Mouse (Mus musculus) limb, embryonic 11.5 days (tissue): ENCODE measurements around the gene Tlk2. TPM values are rescaled to one million over a fixed set of nuclear protein-coding genes. Genes with fewer than 3 reads are reported as not detected.

Source experiments
- ATAC-seq: fragments of 200-750 bp; cut with Nextera tagmentation; 2 replicates; pipeline ENCODE4 v1.8.0; 2017; ENCODE audit warnings: low read depth; ENCODE audit not compliant: insufficient number of reproducible peaks, low FRiP score, low TSS enrichment
- DNase-seq: peaks from one replicate; pipeline ENCODE4 v3.0.0-alpha.2; 2015; ENCODE audit warnings: low spot score
- H3K27ac ChIP-seq: fragments of 300-500 bp; sonication (generic); replicated peaks from 2 replicates; pipeline ENCODE4 v1.5.1; 2014; ENCODE audit warnings: low read depth, mild to moderate bottlenecking, low read length
- H3K27me3 ChIP-seq: fragments of 300-500 bp; sonication (generic); 2 replicates; pipeline ENCODE4 v1.6.1; 2014; ENCODE audit warnings: mild to moderate bottlenecking, low read length, mixed read lengths; ENCODE audit not compliant: control insufficient read depth, insufficient read depth
- H3K36me3 ChIP-seq: fragments of 300-500 bp; sonication (generic); 2 replicates; pipeline ENCODE4 v1.6.1; 2014; ENCODE audit warnings: mild to moderate bottlenecking, low read length, moderate library complexity, mixed read lengths; ENCODE audit not compliant: control insufficient read depth, insufficient read depth
- H3K4me1 ChIP-seq: fragments of 300-500 bp; sonication (generic); 2 replicates; pipeline ENCODE4 v1.6.1; 2014; ENCODE audit warnings: low read length, mixed read lengths; ENCODE audit not compliant: control insufficient read depth, insufficient read depth
- H3K4me2 ChIP-seq: fragments of 300-500 bp; sonication (generic); 2 replicates; pipeline ENCODE4 v1.6.1; 2014; ENCODE audit warnings: low read depth, mild to moderate bottlenecking, moderate library complexity; ENCODE audit not compliant: severe bottlenecking
- H3K4me3 ChIP-seq: fragments of 300-500 bp; sonication (generic); 2 replicates; pipeline ENCODE4 v1.5.1; 2014; ENCODE audit warnings: low read depth, low read length
- H3K9ac ChIP-seq: fragments of 300-500 bp; sonication (generic); 2 replicates; pipeline ENCODE4 v1.6.1; 2014; ENCODE audit warnings: mild to moderate bottlenecking, low read length
- H3K9me3 ChIP-seq: fragments of 300-500 bp; sonication (generic); 2 replicates; pipeline ENCODE4 v1.6.1; 2016; ENCODE audit warnings: low read length; ENCODE audit not compliant: control insufficient read depth
- WGBS: fragments of 180-500 bp; shearing (Covaris S2); extraction: QIAGEN DNeasy Blood & Tissue Kit; methylation state at CpG from one replicate; pipeline ENCODE4 v1.1.7; 2014; 5-methylcytosine and 5-hydroxymethylcytosine counted together
- polyA plus RNA-seq: library from polyadenylated mRNA; unstranded; fragments of >200 nt; fragmentation: Nextera tagmentation; extraction: Ambion mirVana; gene quantifications from 2 replicates; pipeline ENCODE4 v1.2.1, GENCODE M21; 2014

Gene Tlk2
- polyA plus RNA-seq, 1 experiment from 2014 or later = 30.1 TPM

DNA sequence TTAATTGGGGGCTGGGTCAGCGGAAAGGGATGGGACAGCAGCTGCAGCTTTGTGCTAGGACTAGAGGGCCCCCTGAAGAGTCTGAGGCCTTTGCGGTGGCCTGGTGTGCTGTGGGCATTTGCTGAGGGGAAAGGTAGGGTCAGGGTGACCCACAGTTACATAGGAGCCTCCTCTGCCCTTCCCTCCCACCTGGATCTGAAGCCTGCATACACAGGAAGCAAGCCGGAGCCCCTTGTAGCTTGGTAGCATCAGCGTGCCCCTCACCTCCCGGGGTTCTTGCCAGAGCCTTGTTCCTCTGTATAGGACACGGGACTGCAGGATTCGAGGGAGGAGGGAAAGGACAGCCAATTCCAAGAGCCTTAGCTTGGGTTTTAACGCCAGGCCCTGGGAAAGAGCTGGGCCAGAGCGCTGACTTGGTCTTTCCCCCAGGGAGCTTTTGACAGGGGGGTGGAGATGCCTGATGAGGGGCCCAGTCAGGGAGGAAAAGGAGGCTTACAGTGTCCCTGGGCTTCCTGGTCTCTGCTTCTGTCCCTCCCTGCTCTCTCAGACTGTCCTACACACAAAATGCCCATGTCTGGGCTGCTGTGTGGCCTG is 115.4 kb downstream of the Tlk2 start:
- H3K4me3 ChIP-seq = peak overlapping the region; percentile 78
- no peaks in the 10 kb centered on the region for H3K9me3 ChIP-seq
- peak overlapping the region; percentile 96 for H3K9ac ChIP-seq
- ATAC-seq (no peak), DNase-seq (peak; percentile 49)
- peak overlapping the region; percentile 67 for H3K4me2 ChIP-seq
- peak overlapping the region; percentile 97 for H3K27ac ChIP-seq
- 2% methylated on average over 9 of the region's 9 CpGs for WGBS
- no peaks in the 10 kb centered on the region for H3K27me3 ChIP-seq
- peaks cover 19% of the 10 kb centered on the region for H3K4me1 ChIP-seq
- no peaks in the 10 kb centered on the region; the same call in 1 of the 2 replicates for H3K36me3 ChIP-seq

DNA sequence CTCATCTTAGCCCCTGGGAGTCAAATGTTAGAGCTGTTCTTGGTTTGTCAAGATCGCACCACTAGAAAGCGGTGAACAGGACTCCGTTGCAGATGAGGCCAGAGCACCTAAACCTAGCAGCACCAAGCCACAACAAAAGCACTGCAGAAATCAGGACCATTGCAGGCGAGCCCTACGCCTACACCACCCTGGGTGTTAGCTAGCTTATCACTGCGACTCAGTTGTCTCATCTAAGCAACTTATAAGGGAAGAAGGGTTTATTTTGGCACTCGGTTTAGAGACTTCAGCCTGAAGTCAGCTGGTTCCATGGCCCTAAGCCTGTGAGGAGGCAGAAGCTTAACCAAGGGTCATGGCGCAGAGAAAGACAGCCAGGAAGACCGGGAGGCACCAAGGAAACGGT is 117.5 kb downstream of the Tlk2 start:
- no peaks in the 10 kb centered on the region for H3K27me3 ChIP-seq
- H3K9me3 ChIP-seq = no peaks in the 10 kb centered on the region
- H3K27ac ChIP-seq = no peak overlapping the region
- peaks cover 16% of the 10 kb centered on the region for H3K4me1 ChIP-seq
- ATAC-seq = no peak
- H3K9ac ChIP-seq = no peak overlapping the region
- WGBS = 90% methylated on average over 10 of the region's 10 CpGs
- no peaks in the 10 kb centered on the region for H3K36me3 ChIP-seq
- no peak overlapping the region for H3K4me2 ChIP-seq
- no peak for DNase-seq
- no peak overlapping the region for H3K4me3 ChIP-seq

DNA sequence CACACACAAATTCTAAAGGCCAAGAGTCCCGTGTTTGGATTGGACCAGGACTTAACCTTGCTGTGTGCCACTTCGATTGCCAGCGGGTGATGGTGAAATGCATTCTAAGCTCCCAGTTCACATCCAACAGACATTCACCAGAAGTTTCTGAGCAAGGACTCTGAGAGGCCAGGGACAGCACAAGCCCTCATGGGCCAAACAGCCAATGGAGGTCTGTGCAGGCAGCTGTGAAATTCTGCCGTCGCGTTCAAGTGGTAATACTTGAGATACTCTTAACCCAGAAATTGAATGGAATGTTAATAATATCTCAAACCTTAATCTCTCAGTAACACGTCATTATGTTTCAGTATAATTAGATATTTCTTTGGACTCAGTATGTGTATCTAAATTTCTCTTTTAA is 131.6 kb downstream of the Tlk2 start:
- no peak overlapping the region for H3K4me3 ChIP-seq
- no peak for DNase-seq
- H3K27ac ChIP-seq = no peak overlapping the region
- no peaks in the 10 kb centered on the region for H3K27me3 ChIP-seq
- H3K4me2 ChIP-seq = no peak overlapping the region
- no peak overlapping the region for H3K9ac ChIP-seq
- H3K36me3 ChIP-seq = peaks cover 6% of the 10 kb centered on the region
- no peak for ATAC-seq
- no peaks in the 10 kb centered on the region for H3K9me3 ChIP-seq
- 94% methylated on average over 7 of the region's 7 CpGs for WGBS
- peaks cover 35% of the 10 kb centered on the region for H3K4me1 ChIP-seq

DNA sequence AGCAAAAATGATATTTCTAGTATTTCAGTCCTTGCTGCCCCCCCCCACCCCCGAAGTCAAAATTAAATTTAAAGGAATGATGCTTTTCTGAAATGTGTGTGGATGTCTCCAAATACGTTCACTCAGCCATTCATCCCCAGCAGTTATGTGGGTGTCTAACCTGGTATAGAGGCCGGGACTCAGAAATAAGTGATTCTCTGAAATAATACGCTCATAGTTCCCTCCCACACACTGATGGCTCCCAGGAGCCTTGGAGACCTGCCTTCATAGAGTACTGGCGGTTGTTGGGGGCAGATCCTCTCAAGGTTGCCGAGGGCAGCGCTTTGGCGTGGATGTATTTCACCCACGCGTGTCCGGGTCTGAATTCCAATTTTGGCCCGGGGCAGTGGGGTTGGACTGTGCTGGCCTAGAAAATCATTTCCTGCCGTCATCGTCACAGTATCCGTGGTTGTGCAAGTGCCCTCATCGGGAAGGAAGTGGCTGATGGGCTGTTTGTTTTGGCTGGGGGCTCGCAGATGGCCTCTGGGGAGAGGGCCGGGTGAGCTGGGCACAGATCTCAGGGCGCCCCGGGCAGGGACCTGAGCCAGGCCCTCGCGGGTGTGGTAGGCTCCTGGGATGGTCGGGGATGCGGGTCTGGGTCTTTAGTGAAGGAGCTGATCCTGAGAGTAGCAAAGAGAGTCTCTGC is 132.8 kb downstream of the Tlk2 start:
- Histone ChIP-seq H3K4me2 (no peak overlapping the region), H3K36me3 (no peaks in the 10 kb centered on the region), H3K9me3 (no peaks in the 10 kb centered on the region), H3K4me3 (no peak overlapping the region), H3K4me1 (peaks cover 35% of the 10 kb centered on the region), H3K27me3 (no peaks in the 10 kb centered on the region), H3K9ac (no peak overlapping the region), H3K27ac (peak overlapping the region; percentile 77; the same call in 1 of the 2 replicates)
- 70% methylated on average over 24 of the region's 24 CpGs for WGBS
- ATAC-seq (no peak), DNase-seq (no peak)

DNA sequence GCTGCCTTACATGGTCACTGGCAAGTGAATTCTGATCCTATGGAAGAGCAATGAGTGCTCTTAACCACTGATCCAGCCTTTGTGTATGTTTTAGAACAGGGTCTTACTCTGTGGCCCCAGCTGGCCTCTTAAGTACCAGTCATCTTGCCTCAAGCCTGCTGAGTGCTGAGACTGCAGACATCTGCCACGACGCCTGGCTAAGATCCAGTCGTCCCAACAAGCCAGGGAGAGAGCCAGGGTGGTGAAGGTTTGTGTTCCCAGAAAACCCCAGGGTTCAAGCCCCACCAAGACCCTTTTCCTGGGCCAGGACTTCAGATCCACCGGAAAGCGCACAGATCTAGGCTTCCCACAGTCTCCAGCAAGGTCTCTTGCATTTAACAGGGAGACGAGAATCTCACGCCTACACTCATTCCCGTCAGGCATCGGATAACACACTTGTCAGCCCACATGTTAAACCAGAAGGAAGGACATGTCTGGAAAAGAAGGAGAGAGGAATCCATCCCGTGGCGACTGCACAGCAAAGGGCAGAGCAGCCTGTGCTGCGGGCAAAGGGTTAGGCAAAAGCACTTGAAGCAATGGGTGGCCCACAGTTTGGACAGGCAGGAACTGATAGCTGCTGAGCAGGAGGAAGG is 133.8 kb downstream of the Tlk2 start:
- Histone ChIP-seq H3K4me1 (peaks cover 35% of the 10 kb centered on the region), H3K4me2 (peak overlapping the region; percentile 16; the same call in 1 of the 2 replicates)

DNA sequence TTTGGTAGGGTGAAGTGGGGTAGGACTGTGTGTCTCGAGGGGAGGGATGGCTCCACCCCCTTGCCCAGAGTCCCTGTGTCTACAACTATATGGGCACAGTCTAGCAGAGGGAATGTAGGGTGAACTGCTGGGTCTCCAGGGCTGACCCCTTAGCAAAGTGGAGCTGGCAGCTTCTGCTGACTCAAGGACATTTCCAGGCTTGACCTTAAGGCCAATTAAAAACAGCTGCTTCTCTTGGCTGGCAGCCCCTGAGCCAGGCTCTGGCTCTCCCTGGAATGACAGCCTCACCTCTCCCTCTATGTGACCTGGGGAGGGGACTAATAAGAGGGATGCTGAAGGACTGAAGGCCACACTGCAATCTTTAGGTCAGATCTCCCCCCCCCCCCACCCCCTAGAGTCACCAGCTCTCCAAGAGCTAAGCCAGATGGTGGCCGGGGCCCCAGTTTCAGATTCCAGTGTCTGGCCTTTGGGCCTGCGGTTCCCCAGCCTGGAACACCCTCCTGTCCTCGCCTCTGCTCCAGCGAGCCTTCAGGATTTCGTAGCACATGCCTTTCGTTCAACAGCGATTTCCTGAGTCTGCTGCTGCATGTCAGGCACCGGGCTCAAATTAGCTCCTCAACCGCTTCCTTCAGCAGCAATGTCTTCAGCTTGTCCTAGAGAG is 134.5 kb downstream of the Tlk2 start:
- H3K4me1 ChIP-seq = peaks cover 35% of the 10 kb centered on the region
- 10% methylated on average over 10 of the region's 10 CpGs for WGBS
- no peak overlapping the region for H3K4me3 ChIP-seq

More for the DNA sequence above, 133.8 kb downstream of the Tlk2 start:
- H3K9me3 ChIP-seq = no peaks in the 10 kb centered on the region
- H3K27ac ChIP-seq = peak overlapping the region; percentile 77
- H3K4me3 ChIP-seq = no peak overlapping the region
- no peaks in the 10 kb centered on the region for H3K27me3 ChIP-seq
- DNase-seq (no peak), ATAC-seq (no peak)
- WGBS = 17% methylated on average over 12 of the region's 12 CpGs
- peak overlapping the region; percentile 22; the same call in 1 of the 2 replicates for H3K9ac ChIP-seq
- H3K36me3 ChIP-seq = no peaks in the 10 kb centered on the region

DNA sequence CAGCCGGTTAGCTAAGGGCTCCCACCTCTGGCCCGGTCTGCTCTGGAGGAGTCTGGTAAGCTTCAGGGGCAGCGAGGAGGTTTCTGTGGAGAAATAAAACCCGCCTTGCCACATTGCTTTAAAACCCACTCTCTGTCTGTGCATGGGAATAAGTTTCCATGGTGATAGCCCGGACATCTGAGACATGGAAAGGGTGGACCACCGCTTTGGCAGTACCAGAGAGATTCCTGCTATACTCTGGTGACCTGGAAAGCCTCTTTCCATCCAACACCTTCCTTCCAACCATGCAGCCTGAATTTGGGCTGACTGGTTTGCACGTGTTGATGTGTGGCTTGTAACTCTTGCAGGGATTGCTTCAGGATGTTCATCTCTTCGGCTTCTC is 135.0 kb downstream of the Tlk2 start:
- DNase-seq (no peak), ATAC-seq (peak; percentile 10; the same call in 1 of the 2 replicates)
- Histone ChIP-seq H3K4me1 (peaks cover 35% of the 10 kb centered on the region), H3K4me2 (no peak overlapping the region), H3K9ac (no peak overlapping the region), H3K4me3 (no peak overlapping the region), H3K27me3 (no peaks in the 10 kb centered on the region), H3K27ac (peak overlapping the region; percentile 77), H3K9me3 (no peaks in the 10 kb centered on the region), H3K36me3 (no peaks in the 10 kb centered on the region)
- WGBS = 39% methylated on average over 8 of the region's 8 CpGs

More for the DNA sequence above, 134.5 kb downstream of the Tlk2 start:
- H3K36me3 ChIP-seq = no peaks in the 10 kb centered on the region
- H3K9me3 ChIP-seq = no peaks in the 10 kb centered on the region
- no peak overlapping the region for H3K9ac ChIP-seq
- ATAC-seq (peak; percentile 64), DNase-seq (peak; percentile 68)
- H3K4me2 ChIP-seq = no peak overlapping the region
- H3K27me3 ChIP-seq = no peaks in the 10 kb centered on the region
- H3K27ac ChIP-seq = peak overlapping the region; percentile 77

DNA sequence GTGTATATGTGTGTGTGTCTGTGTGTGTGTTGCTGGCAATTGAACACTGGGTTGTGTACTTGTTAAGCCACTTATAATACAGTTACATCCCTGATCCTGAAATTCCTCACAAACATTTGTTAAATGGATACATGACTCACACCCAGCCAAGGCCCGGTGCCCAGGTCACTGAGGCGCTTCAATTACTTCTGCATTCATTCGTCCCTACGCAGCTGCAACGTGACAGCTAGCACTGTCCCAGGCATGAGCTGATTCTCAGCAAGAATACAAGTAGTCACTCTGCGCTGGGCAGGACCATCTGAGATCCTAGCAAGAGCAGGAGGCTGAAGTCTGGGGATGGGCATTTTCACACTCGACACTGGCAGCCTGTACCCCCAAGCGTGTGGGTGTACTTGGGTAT is 136.7 kb downstream of the Tlk2 start:
- no peaks in the 10 kb centered on the region for H3K36me3 ChIP-seq
- no peak for ATAC-seq
- no peak for DNase-seq
- no peak overlapping the region for H3K9ac ChIP-seq
- no peak overlapping the region for H3K4me3 ChIP-seq
- no peak overlapping the region for H3K4me2 ChIP-seq
- 89% methylated on average over 8 of the region's 8 CpGs for WGBS
- no peaks in the 10 kb centered on the region for H3K27me3 ChIP-seq
- no peaks in the 10 kb centered on the region for H3K9me3 ChIP-seq
- H3K4me1 ChIP-seq = peaks cover 35% of the 10 kb centered on the region
- H3K27ac ChIP-seq = no peak overlapping the region
